Mouse (Mus musculus) testis, postnatal 10 days (tissue): ENCODE data around the gene Grap.
A peak's percentile ranks its signal among the peaks of the same experiment; 100 is the strongest.

Experiments
- DNase-seq: peaks from one replicate; pipeline ENCODE4 v3.0.0; 2021; ENCODE audit warnings: low spot score

The Grap gene

GRCm38 (mm10) chr11:61639601-61640177 is 13.4 kb upstream of the Grap start:
- DNase-seq = no peak

- peak; percentile 51 for DNase-seq
These were observed 12.5 kb upstream of the Grap start for GRCm38 (mm10) chr11:61640585-61640984.

GRCm38 (mm10) chr11:61642106-61642505 is 11.0 kb upstream of the Grap start:
- DNase-seq = no peak

GRCm38 (mm10) chr11:61643184-61643961 is 9.7 kb upstream of the Grap start:
- no peak for DNase-seq

GRCm38 (mm10) chr11:61644576-61645326 is 8.3 kb upstream of the Grap start:
- DNase-seq = no peak

- DNase-seq = no peak
These were observed 7.7 kb upstream of the Grap start for GRCm38 (mm10) chr11:61645357-61645857.

- DNase-seq = no peak
These were observed 6.5 kb upstream of the Grap start for GRCm38 (mm10) chr11:61646499-61647039.

GRCm38 (mm10) chr11:61647110-61647910 is 5.8 kb upstream of the Grap start:
- no peak for DNase-seq

- no peak for DNase-seq
These were observed 4.9 kb upstream of the Grap start for GRCm38 (mm10) chr11:61647956-61648748.

GRCm38 (mm10) chr11:61648749-61649115 is 4.3 kb upstream of the Grap start:
- no peak for DNase-seq

GRCm38 (mm10) chr11:61649163-61649580 is 3.9 kb upstream of the Grap start:
- no peak for DNase-seq

- no peak for DNase-seq
These were observed 3.4 kb upstream of the Grap start for GRCm38 (mm10) chr11:61649626-61650025.

GRCm38 (mm10) chr11:61650470-61651265 is 2.4 kb upstream of the Grap start:
- DNase-seq = no peak

GRCm38 (mm10) chr11:61652216-61652615 is 849 bp upstream of the Grap start:
- DNase-seq = no peak

GRCm38 (mm10) chr11:61653568-61653967 is 503 bp downstream of the Grap start:
- DNase-seq = no peak

GRCm38 (mm10) chr11:61654786-61655311 is 1.8 kb downstream of the Grap start:
- no peak for DNase-seq

GRCm38 (mm10) chr11:61655649-61656048 is 2.6 kb downstream of the Grap start:
- DNase-seq = no peak

GRCm38 (mm10) chr11:61656148-61656850 is 3.2 kb downstream of the Grap start:
- no peak for DNase-seq

- no peak for DNase-seq
These were observed 4.4 kb downstream of the Grap start for GRCm38 (mm10) chr11:61657432-61657831.
